Mouse (Mus musculus) cerebellum, adult 11 months (tissue): Measurements from ENCODE around the gene Eaf1.
"Not testable (repeated sequence)": the region's sequence is repeated elsewhere in the genome, so short reads cannot be mapped to it uniquely, and the experiment has no call there.

Experiments
- DNase-seq: peaks from one replicate; pipeline ENCODE4 v3.0.0; 2022

The Eaf1 gene

GRCm38 (mm10) chr14:31494349-31494974, at the start of gene Eaf1:
Gene Eaf1 (plus strand): TSS chr14:31494399.
- DNase-seq, result no peak

GRCm38 (mm10) chr14:31448994-31449393, 45.2 kb upstream of the Eaf1 start:
- DNase-seq, result no peak

- not testable (repeated sequence) for DNase-seq
Measured at GRCm38 (mm10) chr14:31453946-31454345, 40.3 kb upstream of the Eaf1 start.

GRCm38 (mm10) chr14:31454849-31455566, 39.2 kb upstream of the Eaf1 start:
- DNase-seq, result no peak

GRCm38 (mm10) chr14:31456064-31456721, 38.0 kb upstream of the Eaf1 start:
- DNase-seq, result no peak

- DNase-seq, result no peak
Measured at GRCm38 (mm10) chr14:31458006-31458405, 36.2 kb upstream of the Eaf1 start.

- not testable (repeated sequence) for DNase-seq
Measured at GRCm38 (mm10) chr14:31462226-31462625, 32.0 kb upstream of the Eaf1 start.

GRCm38 (mm10) chr14:31462886-31463285, 31.3 kb upstream of the Eaf1 start:
- DNase-seq, result no peak

GRCm38 (mm10) chr14:31464176-31464575, 30.0 kb upstream of the Eaf1 start:
- no peak for DNase-seq

- no peak for DNase-seq
Measured at GRCm38 (mm10) chr14:31469711-31470110, 24.5 kb upstream of the Eaf1 start.

GRCm38 (mm10) chr14:31472451-31473061, 21.6 kb upstream of the Eaf1 start:
- peak; percentile 48 for DNase-seq

- DNase-seq, result no peak
Measured at GRCm38 (mm10) chr14:31473297-31473696, 20.9 kb upstream of the Eaf1 start.

- no peak for DNase-seq
Measured at GRCm38 (mm10) chr14:31482417-31482816, 11.8 kb upstream of the Eaf1 start.

GRCm38 (mm10) chr14:31486465-31486864, 7.7 kb upstream of the Eaf1 start:
- no peak for DNase-seq

- no peak for DNase-seq
Measured at GRCm38 (mm10) chr14:31488055-31488454, 6.1 kb upstream of the Eaf1 start.

GRCm38 (mm10) chr14:31493901-31494300, 298 bp upstream of the Eaf1 start:
- no peak for DNase-seq

- DNase-seq, result peak; percentile 84
Measured at GRCm38 (mm10) chr14:31494975-31495455, 816 bp downstream of the Eaf1 start, which contains the start of gene Mettl6. Gene Mettl6 (minus strand): TSS chr14:31495040.

GRCm38 (mm10) chr14:31495538-31495937, 1.3 kb downstream of the Eaf1 start:
- no peak for DNase-seq

GRCm38 (mm10) chr14:31496241-31496646, 2.0 kb downstream of the Eaf1 start:
- DNase-seq, result no peak

- DNase-seq, result no peak
Measured at GRCm38 (mm10) chr14:31499526-31499925, 5.3 kb downstream of the Eaf1 start.

- DNase-seq, result no peak
Measured at GRCm38 (mm10) chr14:31503406-31503805, 9.2 kb downstream of the Eaf1 start.

- peak; percentile 54 for DNase-seq
Measured at GRCm38 (mm10) chr14:31506456-31506855, 12.3 kb downstream of the Eaf1 start.

GRCm38 (mm10) chr14:31509911-31510310, 15.7 kb downstream of the Eaf1 start:
- DNase-seq, result no peak
